Mouse (Mus musculus) spleen, adult 2 months (tissue): ENCODE results near the gene Rab26.

Experiments
- CTCF ChIP-seq: fragments of 200-500 bp; IDR thresholded peaks from 2 replicates; pipeline ENCODE4 v1.5.1; 2011; ENCODE audit warnings: mild to moderate bottlenecking, inconsistent platforms; ENCODE audit not compliant: insufficient read depth, insufficient read length, insufficient replicate concordance; ENCODE audit errors: extremely low read depth
- POLR2A ChIP-seq: fragments of 200-500 bp; IDR thresholded peaks from 2 replicates; pipeline ENCODE4 v1.6.1; 2011; ENCODE audit warnings: low read depth, low read length, inconsistent platforms

GRCm38 (mm10) chr17:24565092-24565491 lies 31.1 kb upstream of the Rab26 start:
- TF ChIP-seq CTCF, result no peak
- TF ChIP-seq POLR2A, result no peak
